Mouse (Mus musculus) hindbrain, embryonic 16.5 days (tissue): ENCODE data around the gene Cactin. TPM values are rescaled to one million over a fixed set of nuclear protein-coding genes. Genes with fewer than 3 reads are reported as not detected.

Experiments used
- ATAC-seq: fragments of 200-750 bp; cut with Nextera tagmentation; 2 replicates; pipeline ENCODE4 v1.8.0; 2017; ENCODE audit warnings: moderate TSS enrichment, moderate library complexity
- H3K27ac ChIP-seq: fragments of 300-500 bp; sonication (generic); 2 replicates; pipeline ENCODE4 v1.5.1; 2014; ENCODE audit warnings: low read depth, mild to moderate bottlenecking, control low read depth, low read length, moderate library complexity
- H3K27me3 ChIP-seq: fragments of 300-500 bp; sonication (generic); replicated peaks from 2 replicates; pipeline ENCODE4 v1.6.1; 2014; ENCODE audit warnings: low read length; ENCODE audit not compliant: control insufficient read depth, insufficient read depth
- H3K36me3 ChIP-seq: fragments of 300-500 bp; sonication (generic); 2 replicates; pipeline ENCODE4 v1.6.1; 2014; ENCODE audit warnings: mild to moderate bottlenecking, low read length, moderate library complexity, mixed read lengths; ENCODE audit not compliant: control insufficient read depth, insufficient read depth
- H3K4me1 ChIP-seq: fragments of 300-500 bp; sonication (generic); 2 replicates; pipeline ENCODE4 v1.6.1; 2014; ENCODE audit warnings: low read depth, low read length; ENCODE audit not compliant: control insufficient read depth, insufficient read depth
- H3K4me2 ChIP-seq: fragments of 300-500 bp; sonication (generic); 2 replicates; pipeline ENCODE4 v1.6.1; 2014; ENCODE audit warnings: mild to moderate bottlenecking, low read length, control low read depth, moderate library complexity
- H3K4me3 ChIP-seq: fragments of 300-500 bp; sonication (generic); 2 replicates; pipeline ENCODE4 v1.5.1; 2014; ENCODE audit warnings: mild to moderate bottlenecking, low read length, control low read depth, moderate library complexity
- H3K9ac ChIP-seq: fragments of 300-500 bp; sonication (generic); 2 replicates; pipeline ENCODE4 v1.6.1; 2014; ENCODE audit warnings: low read depth, mild to moderate bottlenecking, control low read depth, low read length, moderate library complexity
- H3K9me3 ChIP-seq: fragments of 300-500 bp; sonication (generic); 2 replicates; pipeline ENCODE4 v1.6.1; 2014; ENCODE audit warnings: mild to moderate bottlenecking, low read length, moderate library complexity; ENCODE audit not compliant: control insufficient read depth
- WGBS: fragments of 180-500 bp; shearing (Covaris S2); extraction: QIAGEN DNeasy Blood & Tissue Kit; methylation state at CpG from one replicate; pipeline ENCODE4 v1.1.7; 2014; 5-methylcytosine and 5-hydroxymethylcytosine counted together
- polyA plus RNA-seq: library from polyadenylated mRNA; unstranded; fragments of >200 nt; fragmentation: Nextera tagmentation; extraction: Ambion mirVana; gene quantifications from 2 replicates; pipeline ENCODE4 v1.2.1, GENCODE M21; 2015

Cactin gene
- polyA plus RNA-seq, 1 experiment from 2014 or later = 26.3 TPM

DNA sequence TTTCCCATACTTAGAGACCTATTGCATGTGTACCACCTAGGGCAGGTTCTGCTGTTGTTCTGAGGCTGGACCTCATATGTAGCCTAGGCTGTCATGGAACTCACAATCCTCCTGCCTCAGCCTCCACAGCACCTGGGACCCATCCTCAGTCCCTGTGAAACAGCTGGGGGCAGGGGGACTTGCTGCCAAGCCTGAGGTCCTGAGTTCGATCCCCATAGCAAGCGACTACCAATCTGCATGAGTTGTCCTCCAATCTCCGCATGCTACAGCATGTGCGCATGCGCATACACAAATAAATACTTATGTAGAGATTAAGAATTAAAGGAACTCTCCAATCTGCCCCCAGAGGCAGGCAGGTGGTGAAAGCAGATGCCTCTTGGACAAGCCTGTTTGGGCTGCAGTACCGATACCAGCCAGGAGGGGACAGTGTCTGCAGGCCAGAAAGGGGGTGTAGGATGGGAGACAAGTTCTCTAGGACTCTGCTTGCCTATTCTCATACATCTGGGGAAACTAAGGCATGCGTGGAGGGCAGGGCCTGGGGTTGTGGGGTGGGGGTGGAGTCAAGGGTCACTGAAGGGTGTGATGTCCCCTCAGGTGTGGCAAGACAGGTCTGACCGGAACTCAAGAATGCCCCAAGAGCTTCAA, 33.3 kb upstream of the Cactin start:
- 64% methylated on average over 8 of the region's 8 CpGs for WGBS
- Histone ChIP-seq H3K4me3 (no peak overlapping the region), H3K4me2 (no peak overlapping the region), H3K9me3 (no peaks in the 10 kb centered on the region), H3K36me3 (no peaks in the 10 kb centered on the region), H3K9ac (no peak overlapping the region), H3K4me1 (peaks cover 5% of the 10 kb centered on the region; the same call in 1 of the 2 replicates), H3K27ac (no peak overlapping the region), H3K27me3 (peaks cover 18% of the 10 kb centered on the region)
- ATAC-seq = no peak

- peaks cover 5% of the 10 kb centered on the region; the same call in 1 of the 2 replicates for H3K4me1 ChIP-seq
- 26% methylated on average over 6 of the region's 6 CpGs for WGBS
- H3K4me3 ChIP-seq = no peak overlapping the region
- H3K36me3 ChIP-seq = no peaks in the 10 kb centered on the region
- no peak overlapping the region for H3K9ac ChIP-seq
- no peaks in the 10 kb centered on the region for H3K9me3 ChIP-seq
- no peak for ATAC-seq
- H3K4me2 ChIP-seq = no peak overlapping the region
- peaks cover 13% of the 10 kb centered on the region for H3K27me3 ChIP-seq
- H3K27ac ChIP-seq = no peak overlapping the region
These were observed 32.3 kb upstream of the Cactin start for GRCm38 (mm10) chr10:81288601-81289000.

DNA sequence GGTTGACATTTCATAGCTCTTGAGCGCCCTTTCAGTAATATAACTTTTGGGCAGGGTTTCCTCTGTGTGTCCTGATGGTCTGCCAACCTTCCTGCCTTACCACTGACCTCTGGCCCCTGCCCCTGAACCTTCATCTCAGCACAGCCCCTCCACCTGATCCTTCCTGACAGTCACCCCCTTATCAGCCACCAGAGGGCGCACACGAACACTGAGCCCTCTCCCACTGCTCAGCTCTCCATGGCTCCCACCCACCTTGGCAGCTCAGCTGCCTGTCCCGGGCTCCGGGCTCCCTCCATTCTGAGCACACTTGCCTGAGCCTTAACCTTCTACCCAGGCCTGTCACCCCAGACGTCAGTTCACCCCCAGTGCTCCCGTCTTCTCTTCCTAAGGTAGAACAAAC, 31.6 kb upstream of the Cactin start:
- Histone ChIP-seq H3K4me2 (no peak overlapping the region), H3K9me3 (no peaks in the 10 kb centered on the region), H3K4me3 (no peak overlapping the region), H3K27me3 (peaks cover 13% of the 10 kb centered on the region), H3K4me1 (peaks cover 11% of the 10 kb centered on the region), H3K9ac (no peak overlapping the region), H3K27ac (no peak overlapping the region), H3K36me3 (no peaks in the 10 kb centered on the region)
- WGBS = 1% methylated on average over 7 of the region's 7 CpGs
- no peak for ATAC-seq

- H3K27me3 ChIP-seq = peaks cover 9% of the 10 kb centered on the region
- no peak overlapping the region for H3K9ac ChIP-seq
- no peak overlapping the region for H3K4me2 ChIP-seq
- 59% methylated on average over 14 of the region's 14 CpGs for WGBS
- ATAC-seq = no peak
- no peak overlapping the region for H3K27ac ChIP-seq
- H3K4me3 ChIP-seq = no peak overlapping the region
- H3K9me3 ChIP-seq = no peaks in the 10 kb centered on the region
- H3K4me1 ChIP-seq = peaks cover 16% of the 10 kb centered on the region
- no peaks in the 10 kb centered on the region for H3K36me3 ChIP-seq
These were observed 31.1 kb upstream of the Cactin start for GRCm38 (mm10) chr10:81289811-81290210.

DNA sequence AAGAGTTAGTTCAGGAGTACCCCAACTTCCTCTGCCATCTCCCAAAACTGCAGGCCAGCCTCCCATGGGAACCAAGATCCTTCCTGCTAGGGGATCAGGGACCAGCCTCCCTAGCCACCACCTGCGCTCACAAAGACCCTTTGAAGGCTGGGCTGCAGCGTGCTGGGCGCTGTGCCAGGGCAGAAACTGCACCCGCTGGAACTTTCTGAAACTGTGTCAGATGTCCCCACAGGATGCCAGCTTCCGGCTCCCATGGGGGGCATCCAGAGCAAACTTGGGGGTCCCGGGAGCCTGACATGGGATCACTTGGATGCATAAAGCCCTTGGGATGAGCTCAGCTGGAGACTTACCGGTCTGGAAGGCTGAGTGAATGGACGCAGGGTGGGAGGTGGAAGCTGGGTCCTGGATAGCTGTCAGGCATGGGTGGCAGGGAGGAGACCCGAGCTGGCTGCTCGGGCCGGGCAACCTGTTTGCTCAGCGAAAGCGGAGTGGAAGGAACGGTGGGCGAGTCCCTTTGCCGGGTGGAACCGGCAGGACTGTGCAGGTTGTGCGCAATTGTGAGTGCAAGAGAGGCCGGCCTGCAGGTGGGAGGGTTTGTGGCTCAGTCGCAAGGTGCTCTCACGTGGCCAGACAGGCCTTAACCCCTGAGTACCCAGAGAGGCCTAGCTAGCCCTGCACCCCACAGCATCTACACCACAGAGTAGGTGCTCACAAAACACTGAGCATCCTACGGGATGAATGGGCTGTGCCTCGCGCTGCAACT, 30.0 kb upstream of the Cactin start:
- Histone ChIP-seq H3K9me3 (no peaks in the 10 kb centered on the region), H3K9ac (0 out of 2 replicates have a peak overlapping the region, but pooled peaks have one; percentile 1), H3K27me3 (0 out of 2 replicates have a peak, but pooled peaks cover 4% of the 10 kb centered on the region), H3K4me3 (peak overlapping the region; percentile 16; the same call in 1 of the 2 replicates), H3K36me3 (no peaks in the 10 kb centered on the region), H3K27ac (no peak overlapping the region), H3K4me2 (peak overlapping the region; percentile 22; the same call in 1 of the 2 replicates), H3K4me1 (peaks cover 26% of the 10 kb centered on the region)
- no peak for ATAC-seq
- 13% methylated on average over 24 of the region's 24 CpGs for WGBS

GRCm38 (mm10) chr10:81291511-81292104, 29.3 kb upstream of the Cactin start, which contains the start of gene Tjp3:
TSS of gene Tjp3 (minus strand) at chr10:81291581.
- Histone ChIP-seq H3K36me3 (no peaks in the 10 kb centered on the region), H3K4me3 (peak within 1 kb of the TSS; percentile 79; the same call in 1 of the 2 replicates)

DNA sequence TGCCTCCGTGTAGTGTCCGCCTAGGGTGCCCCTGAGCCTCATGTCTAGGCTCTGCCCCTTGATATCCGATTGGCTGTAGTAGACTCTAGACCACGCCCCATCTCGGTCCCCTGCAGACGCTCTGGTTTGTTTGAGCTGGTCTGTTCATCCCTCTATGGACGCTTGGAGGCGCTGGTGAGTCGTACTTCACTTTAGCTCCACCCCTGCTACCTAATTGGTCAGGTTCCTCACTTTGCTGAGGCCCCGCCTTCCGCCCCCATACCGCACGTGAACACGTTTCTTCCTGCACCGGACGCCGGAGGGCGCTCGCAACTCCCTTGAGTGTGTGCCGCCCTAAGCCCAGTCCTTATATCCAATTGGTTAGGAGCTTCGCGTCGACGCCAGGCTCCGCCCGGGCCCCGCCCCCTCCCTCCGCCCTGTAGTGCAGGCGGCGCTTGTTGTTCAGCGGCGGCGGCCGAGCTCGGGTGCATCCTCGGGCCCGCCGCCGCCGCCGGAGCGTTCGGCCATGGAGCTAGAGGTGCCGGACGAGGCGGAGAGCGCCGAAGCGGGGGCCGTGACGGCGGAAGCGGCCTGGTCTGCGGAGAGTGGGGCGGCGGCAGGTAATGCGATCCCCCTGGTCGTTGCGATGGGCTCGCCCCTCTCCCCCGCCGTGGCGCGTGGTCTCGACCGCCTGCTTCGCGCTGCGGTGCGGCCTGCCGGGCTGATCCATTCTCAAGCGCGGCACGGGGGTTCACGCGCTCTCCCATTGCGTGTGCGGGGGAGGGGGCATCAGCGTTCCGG, 28.2 kb upstream of the Cactin start, which contains the start of gene Pip5k1c:
Gene Pip5k1c (plus strand): TSS at position 410 of the 780 bp plus-strand sequence.
- Histone ChIP-seq H3K27me3 (0 out of 2 replicates have a peak, but pooled peaks cover 2% of the 10 kb centered on the region), H3K4me2 (peak within 1 kb of the TSS; percentile 96), H3K36me3 (no peaks in the 10 kb centered on the region), H3K9ac (peak within 1 kb of the TSS; percentile 88), H3K27ac (peak within 1 kb of the TSS; percentile 90), H3K4me3 (peak within 1 kb of the TSS; percentile 79), H3K9me3 (no peaks in the 10 kb centered on the region), H3K4me1 (peaks cover 24% of the 10 kb centered on the region)
- WGBS = under 1% methylated on average over 65 of the region's 80 CpGs
- ATAC-seq = peak; percentile 95

More at GRCm38 (mm10) chr10:81291511-81292104, 29.3 kb upstream of the Cactin start, which contains the start of gene Tjp3:
- Histone ChIP-seq H3K9ac (0 out of 2 replicates have a peak within 1 kb of the TSS, but pooled peaks have one; percentile 1), H3K4me2 (peak within 1 kb of the TSS; percentile 96; the same call in 1 of the 2 replicates), H3K27me3 (0 out of 2 replicates have a peak, but pooled peaks cover 4% of the 10 kb centered on the region), H3K27ac (no peak within 1 kb of the TSS), H3K9me3 (no peaks in the 10 kb centered on the region), H3K4me1 (peaks cover 24% of the 10 kb centered on the region)
- ATAC-seq = no peak
- 75% methylated on average over 9 of the region's 9 CpGs for WGBS

- H3K4me3 ChIP-seq = peak overlapping the region; percentile 79
- H3K9ac ChIP-seq = peak overlapping the region; percentile 88
- H3K36me3 ChIP-seq = no peaks in the 10 kb centered on the region
- WGBS = 4% methylated on average over 24 of the region's 25 CpGs
- peaks cover 24% of the 10 kb centered on the region for H3K4me1 ChIP-seq
- 0 out of 2 replicates have a peak, but pooled peaks cover 2% of the 10 kb centered on the region for H3K27me3 ChIP-seq
- H3K4me2 ChIP-seq = peak overlapping the region; percentile 96
- peak; percentile 13; the same call in 1 of the 2 replicates for ATAC-seq
- H3K27ac ChIP-seq = peak overlapping the region; percentile 90
- no peaks in the 10 kb centered on the region for H3K9me3 ChIP-seq
These were observed 27.4 kb upstream of the Cactin start for GRCm38 (mm10) chr10:81293334-81294030.
